Mouse (Mus musculus) G1E (cell line): ENCODE results near the gene Pcsk4.

ENCODE experiments used
- CTCF ChIP-seq: IDR thresholded peaks from 2 replicates; pipeline ENCODE4 v1.5.1; 2012; ENCODE audit warnings: low read depth, low read length, inconsistent platforms, mixed read lengths
- TAL1 ChIP-seq: conservative IDR thresholded peaks from 2 replicates; pipeline ENCODE4 v1.6.1; 2012; ENCODE audit warnings: low read depth, low read length, inconsistent platforms, mixed read lengths

- TF ChIP-seq CTCF (peak; percentile 97), TAL1 (no peak)
Observed at GRCm38 (mm10) chr10:80350292-80350691, 21.0 kb upstream of the Pcsk4 start.
